Mouse (Mus musculus): ENCODE measurements around the gene Ank2. TPM values are rescaled to one million over a fixed set of nuclear protein-coding genes. Genes with fewer than 3 reads are reported as not detected.
A peak's percentile ranks its signal among the peaks of the same experiment; 100 is the strongest.

Gene Ank2
- polyA plus RNA-seq, 1 experiment = 5.7 TPM

GRCm38 (mm10) chr3:127161998-127162712, 337.0 kb downstream of the Ank2 start:
- TF ChIP-seq CTCF (conservative IDR thresholded peaks at IDR 0.05; ENCODE audit: insufficient read depth, insufficient read length, low read depth, low read length) (no peak), POLR2A (IDR thresholded peaks at IDR 0.05; ENCODE audit: low read depth, low read length) (no peak)
- Histone ChIP-seq H3K4me3 (ENCODE audit: insufficient read depth, low read depth, low read length) (peak overlapping the region; percentile 51), H3K4me1 (ENCODE audit: control insufficient read depth, insufficient read depth, low read length) (no peaks in the 10 kb centered on the region), H3K27me3 (replicated peaks; ENCODE audit: control insufficient read depth, insufficient read depth, low read length) (0 out of 2 replicates have a peak, but pooled peaks cover 3% of the 10 kb centered on the region), H3K27ac (ENCODE audit: insufficient read depth, low read depth, low read length) (no peak overlapping the region), H3K36me3 (ENCODE audit: control insufficient read depth, insufficient read depth, low read length) (no peaks in the 10 kb centered on the region)
- WGBS = under 1% methylated on average over 41 of the region's 41 CpGs
- peak; percentile 62 for DNase-seq

- DNase-seq = no peak
- no peaks in the 10 kb centered on the region for H3K36me3 ChIP-seq (ENCODE audit: control insufficient read depth, insufficient read depth, low read length)
- peak overlapping the region; percentile 51 for H3K4me3 ChIP-seq (ENCODE audit: insufficient read depth, low read depth, low read length)
- no peak for TF ChIP-seq CTCF (conservative IDR thresholded peaks at IDR 0.05; ENCODE audit: insufficient read depth, insufficient read length, low read depth, low read length)
- no peaks in the 10 kb centered on the region for H3K4me1 ChIP-seq (ENCODE audit: control insufficient read depth, insufficient read depth, low read length)
- no peak overlapping the region for H3K27ac ChIP-seq (ENCODE audit: insufficient read depth, low read depth, low read length)
- 0 out of 2 replicates have a peak, but pooled peaks cover 3% of the 10 kb centered on the region for H3K27me3 ChIP-seq (replicated peaks; ENCODE audit: control insufficient read depth, insufficient read depth, low read length)
- WGBS = 7% methylated on average over 23 of the region's 23 CpGs
Observed at GRCm38 (mm10) chr3:127161085-127161837, 337.9 kb downstream of the Ank2 start.

DNA sequence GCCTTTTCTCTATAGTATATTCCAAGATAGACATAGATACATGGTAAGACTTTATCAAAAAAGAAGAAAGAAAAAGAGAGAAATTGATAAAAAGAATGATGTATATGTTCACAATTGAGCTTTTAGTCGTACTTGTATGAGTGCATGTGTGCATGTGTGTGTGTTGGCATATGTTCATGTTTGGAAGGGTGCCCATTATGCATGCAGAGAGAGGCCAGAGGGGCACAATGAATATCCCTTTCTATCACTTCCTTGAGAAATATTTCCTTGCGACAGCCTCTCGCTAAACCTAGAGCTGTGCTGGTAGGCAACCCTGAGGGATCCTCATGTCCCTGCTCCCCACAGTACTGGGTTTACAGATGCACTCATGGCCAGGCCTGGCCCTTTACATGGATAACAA, 341.4 kb downstream of the Ank2 start:
- H3K4me1 ChIP-seq (ENCODE audit: control insufficient read depth, insufficient read depth, low read length) = peaks cover 4% of the 10 kb centered on the region; the same call in 1 of the 2 replicates
- TF ChIP-seq CTCF (conservative IDR thresholded peaks at IDR 0.05; ENCODE audit: insufficient read depth, insufficient read length, low read depth, low read length) (no peak), POLR2A (IDR thresholded peaks at IDR 0.05; ENCODE audit: low read depth, low read length) (no peak)
- DNase-seq = no peak
- 95% methylated on average over 3 of the region's 3 CpGs for WGBS
- H3K4me3 ChIP-seq (ENCODE audit: insufficient read depth, low read depth, low read length) = no peak overlapping the region
- H3K27me3 ChIP-seq (replicated peaks; ENCODE audit: control insufficient read depth, insufficient read depth, low read length) = 0 out of 2 replicates have a peak, but pooled peaks cover 3% of the 10 kb centered on the region
- H3K27ac ChIP-seq (ENCODE audit: insufficient read depth, low read depth, low read length) = no peak overlapping the region
- no peaks in the 10 kb centered on the region for H3K36me3 ChIP-seq (ENCODE audit: control insufficient read depth, insufficient read depth, low read length)

DNA sequence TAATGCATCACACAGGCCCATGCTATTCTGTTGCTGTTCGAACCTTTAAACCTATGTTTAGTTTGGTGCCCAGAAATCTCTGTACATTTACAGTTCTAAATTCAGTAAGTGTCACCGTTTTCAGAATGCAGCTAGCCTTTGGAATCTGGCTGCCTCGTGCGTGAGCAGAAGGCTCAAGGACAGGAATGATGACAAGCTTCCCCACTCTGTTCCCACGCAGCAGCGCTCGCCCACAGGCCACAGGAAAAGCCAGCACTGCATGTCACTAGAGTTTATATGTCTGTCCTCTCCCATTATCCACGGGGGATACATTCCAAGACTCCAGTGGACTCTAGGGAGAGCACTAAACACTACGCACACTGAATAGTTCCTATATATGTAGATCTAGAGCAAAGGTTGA, 343.1 kb downstream of the Ank2 start:
- WGBS = 83% methylated on average over 9 of the region's 9 CpGs

DNA sequence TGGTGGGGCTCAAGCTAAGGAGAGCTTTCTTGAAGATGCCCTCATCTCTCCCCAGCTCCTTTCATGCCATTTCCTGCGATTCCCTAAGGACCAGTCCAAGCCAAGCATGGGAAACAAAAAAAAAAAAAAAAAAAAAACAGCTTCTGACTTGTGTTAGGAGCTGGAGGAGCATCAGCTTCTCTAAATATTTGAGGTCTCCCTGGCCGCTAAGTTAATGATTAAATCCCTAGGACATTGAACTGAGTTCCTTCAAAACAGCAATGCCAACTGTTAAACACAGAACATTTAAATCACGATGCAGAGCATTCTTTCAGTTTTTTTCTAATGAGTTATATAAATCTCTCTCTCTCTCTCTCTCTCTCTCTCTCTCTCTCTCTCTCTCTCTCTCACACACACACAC, 345.3 kb downstream of the Ank2 start:
- peaks cover 4% of the 10 kb centered on the region; the same call in 1 of the 2 replicates for H3K4me1 ChIP-seq (ENCODE audit: control insufficient read depth, insufficient read depth, low read length)
- peak; percentile 72 for DNase-seq
- WGBS = 28% methylated on average over 3 of the region's 3 CpGs
- peak overlapping the region; percentile 71 for H3K27ac ChIP-seq (ENCODE audit: insufficient read depth, low read depth, low read length)
- H3K36me3 ChIP-seq (ENCODE audit: control insufficient read depth, insufficient read depth, low read length) = no peaks in the 10 kb centered on the region
- TF ChIP-seq CTCF (conservative IDR thresholded peaks at IDR 0.05; ENCODE audit: insufficient read depth, insufficient read length, low read depth, low read length) (no peak), POLR2A (IDR thresholded peaks at IDR 0.05; ENCODE audit: low read depth, low read length) (no peak)
- no peak overlapping the region for H3K4me3 ChIP-seq (ENCODE audit: insufficient read depth, low read depth, low read length)
- H3K27me3 ChIP-seq (replicated peaks; ENCODE audit: control insufficient read depth, insufficient read depth, low read length) = no peaks in the 10 kb centered on the region

More for the DNA sequence above, 343.1 kb downstream of the Ank2 start:
- Histone ChIP-seq H3K4me1 (ENCODE audit: control insufficient read depth, insufficient read depth, low read length) (peaks cover 4% of the 10 kb centered on the region; the same call in 1 of the 2 replicates), H3K4me3 (ENCODE audit: insufficient read depth, low read depth, low read length) (no peak overlapping the region), H3K36me3 (ENCODE audit: control insufficient read depth, insufficient read depth, low read length) (no peaks in the 10 kb centered on the region), H3K27ac (ENCODE audit: insufficient read depth, low read depth, low read length) (no peak overlapping the region), H3K27me3 (replicated peaks; ENCODE audit: control insufficient read depth, insufficient read depth, low read length) (no peaks in the 10 kb centered on the region)
- DNase-seq = no peak
- TF ChIP-seq POLR2A (IDR thresholded peaks at IDR 0.05; ENCODE audit: low read depth, low read length) (no peak), CTCF (conservative IDR thresholded peaks at IDR 0.05; ENCODE audit: insufficient read depth, insufficient read length, low read depth, low read length) (no peak)

DNA sequence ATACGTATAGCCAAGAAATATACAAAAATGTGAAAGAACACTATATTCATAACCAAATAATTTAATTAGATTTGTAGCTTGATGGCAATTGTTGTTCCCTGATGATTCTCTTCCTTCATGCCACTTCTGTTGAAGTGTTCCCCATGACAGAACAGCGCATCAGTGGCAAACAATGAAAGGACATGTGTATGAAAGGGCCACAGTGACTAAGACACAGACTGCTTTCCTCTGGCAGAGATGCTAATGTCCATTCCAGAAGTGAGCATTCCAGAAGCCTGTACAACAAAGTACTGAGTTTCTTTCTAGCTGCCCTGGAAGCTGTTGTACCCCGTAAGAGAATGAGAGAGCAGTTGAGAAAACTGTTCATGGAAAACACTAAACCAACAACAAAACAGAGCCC, 345.7 kb downstream of the Ank2 start:
- Histone ChIP-seq H3K27ac (ENCODE audit: insufficient read depth, low read depth, low read length) (peak overlapping the region; percentile 71), H3K36me3 (ENCODE audit: control insufficient read depth, insufficient read depth, low read length) (no peaks in the 10 kb centered on the region), H3K4me3 (ENCODE audit: insufficient read depth, low read depth, low read length) (no peak overlapping the region), H3K27me3 (replicated peaks; ENCODE audit: control insufficient read depth, insufficient read depth, low read length) (no peaks in the 10 kb centered on the region), H3K4me1 (ENCODE audit: control insufficient read depth, insufficient read depth, low read length) (peaks cover 4% of the 10 kb centered on the region; the same call in 1 of the 2 replicates)
- 77% methylated on average over 3 of the region's 3 CpGs for WGBS
- TF ChIP-seq POLR2A (IDR thresholded peaks at IDR 0.05; ENCODE audit: low read depth, low read length) = no peak
- no peak for TF ChIP-seq CTCF (conservative IDR thresholded peaks at IDR 0.05; ENCODE audit: insufficient read depth, insufficient read length, low read depth, low read length)
- DNase-seq = no peak

DNA sequence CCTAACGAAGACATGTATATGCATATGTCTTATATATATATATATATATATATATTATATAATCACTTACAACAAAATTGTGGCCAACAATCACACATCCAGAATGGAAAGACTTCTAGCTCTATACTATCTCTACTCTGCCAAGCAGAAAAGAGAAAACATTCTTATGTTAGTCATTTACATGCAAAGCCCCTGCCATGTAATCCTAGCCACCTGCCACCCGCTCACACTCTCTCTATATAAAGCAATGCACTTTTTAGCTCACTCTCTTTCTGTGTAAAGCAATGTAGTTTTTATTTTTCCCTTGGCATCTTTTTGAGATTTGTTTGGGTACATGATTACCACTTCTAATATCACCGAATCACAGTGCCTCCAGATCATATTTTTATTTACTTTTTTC, 350.5 kb downstream of the Ank2 start:
- TF ChIP-seq CTCF (conservative IDR thresholded peaks at IDR 0.05; ENCODE audit: insufficient read depth, insufficient read length, low read depth, low read length) (no peak), POLR2A (IDR thresholded peaks at IDR 0.05; ENCODE audit: low read depth, low read length) (no peak)
- DNase-seq = no peak
- 91% methylated on average over 3 of the region's 3 CpGs for WGBS
- H3K27ac ChIP-seq (ENCODE audit: insufficient read depth, low read depth, low read length) = no peak overlapping the region
- H3K4me1 ChIP-seq (ENCODE audit: control insufficient read depth, insufficient read depth, low read length) = peaks cover 2% of the 10 kb centered on the region; the same call in 1 of the 2 replicates
- H3K4me3 ChIP-seq (ENCODE audit: insufficient read depth, low read depth, low read length) = no peak overlapping the region
- H3K27me3 ChIP-seq (replicated peaks; ENCODE audit: control insufficient read depth, insufficient read depth, low read length) = no peaks in the 10 kb centered on the region
- H3K36me3 ChIP-seq (ENCODE audit: control insufficient read depth, insufficient read depth, low read length) = no peaks in the 10 kb centered on the region

All from kidney, adult 2 months (tissue).